Mouse (Mus musculus) liver, postnatal 0 days (tissue): ENCODE measurements around the gene Gpx5. TPM values are rescaled to one million over a fixed set of nuclear protein-coding genes. Genes with fewer than 3 reads are reported as not detected.
"Not testable (repeated sequence)": the region's sequence is repeated elsewhere in the genome, so short reads cannot be mapped to it uniquely, and the experiment has no call there.

Experiments used
- ATAC-seq: fragments of 200-750 bp; cut with Nextera tagmentation; 2 replicates; pipeline ENCODE4 v1.8.0; 2017; ENCODE audit warnings: mild to moderate bottlenecking, moderate library complexity
- DNase-seq: peaks from one replicate; pipeline ENCODE4 v3.0.0-alpha.2; 2016
- H3K27ac ChIP-seq: fragments of 300-500 bp; sonication (generic); 2 replicates; pipeline ENCODE4 v1.5.1; 2014; ENCODE audit warnings: antibody characterized with exemption, moderate library complexity, mild to moderate bottlenecking, low read depth
- H3K27me3 ChIP-seq: fragments of 300-500 bp; sonication (generic); 2 replicates; pipeline ENCODE4 v1.6.1; 2014; ENCODE audit warnings: low read length, control low read depth, mixed read lengths; ENCODE audit not compliant: insufficient read depth
- H3K36me3 ChIP-seq: fragments of 300-500 bp; sonication (generic); replicated peaks from 2 replicates; pipeline ENCODE4 v1.6.1; 2014; ENCODE audit warnings: mild to moderate bottlenecking, control low read depth, low read length, moderate library complexity, mixed read lengths; ENCODE audit not compliant: insufficient read depth
- H3K4me1 ChIP-seq: fragments of 300-500 bp; sonication (generic); 2 replicates; pipeline ENCODE4 v1.6.1; 2014; ENCODE audit warnings: antibody characterized with exemption, mild to moderate bottlenecking, control low read depth; ENCODE audit not compliant: insufficient read depth
- H3K4me2 ChIP-seq: fragments of 300-500 bp; sonication (generic); 2 replicates; pipeline ENCODE4 v1.6.1; 2014; ENCODE audit warnings: low read depth, mild to moderate bottlenecking, low read length, moderate library complexity, mixed read lengths
- H3K4me3 ChIP-seq: fragments of 300-500 bp; sonication (generic); 2 replicates; pipeline ENCODE4 v1.5.1; 2014; ENCODE audit warnings: low read depth, low read length
- H3K9ac ChIP-seq: fragments of 300-500 bp; sonication (generic); replicated peaks from 2 replicates; pipeline ENCODE4 v1.6.1; 2014; ENCODE audit warnings: mild to moderate bottlenecking, moderate library complexity
- H3K9me3 ChIP-seq: fragments of 300-500 bp; sonication (generic); 2 replicates; pipeline ENCODE4 v1.6.1; 2016; ENCODE audit warnings: mild to moderate bottlenecking, control low read depth, low read length, mixed read lengths
- CTCF ChIP-seq: sonication (generic); IDR thresholded peaks from 2 replicates; pipeline ENCODE4 v1.5.1; 2016; ENCODE audit warnings: antibody characterized with exemption, low read depth
- EP300 ChIP-seq: IDR thresholded peaks from 2 replicates; pipeline ENCODE4 v1.6.1; 2016; ENCODE audit warnings: antibody characterized with exemption, low read depth, mild to moderate bottlenecking
- WGBS: fragments of 180-500 bp; shearing (Covaris S2); extraction: QIAGEN DNeasy Blood & Tissue Kit; methylation state at CpG from one replicate; pipeline ENCODE4 v1.1.7; 2014; ENCODE audit not compliant: insufficient replicate concordance; 5-methylcytosine and 5-hydroxymethylcytosine counted together
- polyA plus RNA-seq: library from polyadenylated mRNA; unstranded; fragments of >200 nt; fragmentation: Nextera tagmentation; extraction: Ambion mirVana; gene quantifications from 2 replicates; pipeline ENCODE4 v1.2.1, GENCODE M21; 2015

The Gpx5 gene
- polyA plus RNA-seq, 1 experiment from 2014 or later = not detected

GRCm38 (mm10) chr13:21253569-21253968, 39.0 kb downstream of the Gpx5 start:
- no peak for TF ChIP-seq EP300
- TF ChIP-seq CTCF = no peak
- ATAC-seq (no peak), DNase-seq (no peak)
- peak overlapping the region; percentile 41 for H3K4me3 ChIP-seq
- no peak overlapping the region for H3K27ac ChIP-seq
- no peak overlapping the region for H3K9ac ChIP-seq
- H3K9me3 ChIP-seq = no peaks in the 10 kb centered on the region
- no peaks in the 10 kb centered on the region for H3K36me3 ChIP-seq
- 0 out of 2 replicates have a peak, but pooled peaks cover 15% of the 10 kb centered on the region for H3K27me3 ChIP-seq
- H3K4me2 ChIP-seq = peak overlapping the region; percentile 69
- peaks cover 7% of the 10 kb centered on the region for H3K4me1 ChIP-seq
- 5% methylated on average over 12 of the region's 12 CpGs for WGBS

- TF ChIP-seq CTCF = no peak
- no peak for TF ChIP-seq EP300
- Histone ChIP-seq H3K27ac (no peak overlapping the region), H3K4me3 (no peak overlapping the region), H3K4me2 (no peak overlapping the region), H3K9me3 (no peaks in the 10 kb centered on the region), H3K4me1 (peaks cover 7% of the 10 kb centered on the region), H3K27me3 (0 out of 2 replicates have a peak, but pooled peaks cover 13% of the 10 kb centered on the region), H3K36me3 (no peaks in the 10 kb centered on the region), H3K9ac (no peak overlapping the region)
- 41% methylated on average over 5 of the region's 5 CpGs for WGBS
- ATAC-seq (no peak), DNase-seq (no peak)
These were observed 39.5 kb downstream of the Gpx5 start for GRCm38 (mm10) chr13:21253040-21253439.

- no peak for ATAC-seq
- Histone ChIP-seq H3K27ac (no peak overlapping the region), H3K36me3 (no peaks in the 10 kb centered on the region), H3K4me2 (no peak overlapping the region), H3K4me1 (peaks cover 7% of the 10 kb centered on the region), H3K27me3 (peaks cover 10% of the 10 kb centered on the region; the same call in 1 of the 2 replicates), H3K4me3 (no peak overlapping the region), H3K9ac (no peak overlapping the region), H3K9me3 (no peaks in the 10 kb centered on the region)
- 47% methylated on average over 9 of the region's 9 CpGs for WGBS
- TF ChIP-seq CTCF (no peak), EP300 (no peak)
- no peak for DNase-seq
These were observed 42.4 kb downstream of the Gpx5 start for GRCm38 (mm10) chr13:21250074-21250681.

- H3K4me3 ChIP-seq = no peak overlapping the region
- no peak overlapping the region for H3K27ac ChIP-seq
- H3K36me3 ChIP-seq = no peaks in the 10 kb centered on the region
- ATAC-seq (no peak), DNase-seq (no peak)
- H3K9me3 ChIP-seq = no peaks in the 10 kb centered on the region
- H3K27me3 ChIP-seq = peaks cover 3% of the 10 kb centered on the region; the same call in 1 of the 2 replicates
- TF ChIP-seq EP300 (no peak), CTCF (no peak)
- 31% methylated on average over 4 of the region's 4 CpGs for WGBS
- H3K9ac ChIP-seq = no peak overlapping the region
- H3K4me1 ChIP-seq = peaks cover 7% of the 10 kb centered on the region
- no peak overlapping the region for H3K4me2 ChIP-seq
These were observed 43.5 kb downstream of the Gpx5 start for GRCm38 (mm10) chr13:21249022-21249421.

- DNase-seq = no peak
- no peaks in the 10 kb centered on the region for H3K36me3 ChIP-seq
- H3K4me1 ChIP-seq = no peaks in the 10 kb centered on the region
- H3K4me3 ChIP-seq = no peak overlapping the region
- H3K4me2 ChIP-seq = no peak overlapping the region
- TF ChIP-seq CTCF = no peak
- TF ChIP-seq EP300 = no peak
- no peaks in the 10 kb centered on the region; the same call in 1 of the 2 replicates for H3K27me3 ChIP-seq
- H3K9ac ChIP-seq = no peak overlapping the region
- 59% methylated on average over 2 of the region's 2 CpGs for WGBS
- no peaks in the 10 kb centered on the region for H3K9me3 ChIP-seq
- no peak overlapping the region for H3K27ac ChIP-seq
- no peak for ATAC-seq
These were observed 46.3 kb downstream of the Gpx5 start for GRCm38 (mm10) chr13:21246276-21246675.

- 44% methylated on average over 1 of the region's 1 CpGs for WGBS
- not testable (repeated sequence) for H3K27ac ChIP-seq, H3K4me2 ChIP-seq, H3K27me3 ChIP-seq, H3K4me3 ChIP-seq, DNase-seq, H3K9me3 ChIP-seq, ATAC-seq, H3K9ac ChIP-seq, H3K4me1 ChIP-seq, H3K36me3 ChIP-seq
These were observed 47.6 kb downstream of the Gpx5 start for GRCm38 (mm10) chr13:21244967-21245366.
